Mouse (Mus musculus) regulatory T cell (primary cell): ENCODE data around the gene Irf6.

Source experiments
- in situ Hi-C: fragments of 300-600 bp; cut with MboI, MseI; formaldehyde crosslinking; loops from one replicate; pipeline ENCODE4 v1.15.1; 2025; ENCODE audit warnings: high pct_unique_total_duplicates

The Irf6 gene

GRCm38 (mm10) chr1:193152872-193153271 is at the start of gene Irf6:
Irf6 (plus strand) TSS chr1:193153111.
- in situ Hi-C loops = no loop called here

DNA sequence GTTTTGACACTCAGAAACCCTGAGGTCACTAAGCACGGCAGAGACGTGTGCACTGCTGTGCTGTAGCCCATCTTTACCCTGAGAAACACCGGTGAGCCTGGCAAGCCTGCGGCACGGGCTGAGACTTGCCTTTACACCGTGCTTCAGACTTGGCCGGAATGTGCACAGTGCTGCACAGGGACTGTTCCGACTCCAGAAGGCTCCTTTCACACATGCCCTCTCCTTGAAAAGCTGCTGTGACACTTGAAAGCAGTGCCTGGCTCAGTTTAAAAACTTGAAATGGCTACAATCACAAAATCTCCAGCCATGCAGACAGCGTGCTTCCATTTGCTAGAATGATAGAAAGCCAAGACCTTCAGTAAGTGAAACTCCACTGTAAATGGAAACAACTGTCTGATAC is 40.8 kb upstream of the Irf6 start:
- in situ Hi-C loops = no loop called here

GRCm38 (mm10) chr1:193122793-193123192 is 30.1 kb upstream of the Irf6 start:
- in situ Hi-C loops = loop anchor here (5.0 kb wide), 1 partner anchor 350 kb away; the partner anchor contains the start of gene Hhat

DNA sequence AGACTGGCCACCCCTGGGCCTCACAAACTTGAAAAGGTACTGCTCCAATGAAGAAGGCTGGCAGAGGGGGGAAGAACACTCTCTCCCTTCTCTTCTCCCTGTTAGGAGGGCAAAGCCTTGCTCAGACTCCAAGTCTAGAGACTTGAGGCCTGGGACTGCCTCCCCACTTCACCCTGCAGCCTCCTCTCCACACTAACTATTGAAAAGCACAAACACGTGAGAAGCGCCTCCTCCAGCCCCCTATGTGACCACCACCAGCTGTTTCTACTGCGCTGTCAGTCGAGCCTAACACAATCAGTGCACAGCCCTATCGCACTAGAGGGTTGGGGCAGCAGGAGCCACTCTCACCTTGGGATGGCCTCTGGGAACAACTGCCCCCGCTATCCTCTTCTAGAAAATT is 29.6 kb upstream of the Irf6 start:
- in situ Hi-C loops = loop anchor here (5.0 kb wide), 1 partner anchor 351 kb away; the partner anchor contains the start of gene Hhat

- in situ Hi-C loops = no loop called here
Observed at GRCm38 (mm10) chr1:193125835-193126234, 27.1 kb upstream of the Irf6 start.

DNA sequence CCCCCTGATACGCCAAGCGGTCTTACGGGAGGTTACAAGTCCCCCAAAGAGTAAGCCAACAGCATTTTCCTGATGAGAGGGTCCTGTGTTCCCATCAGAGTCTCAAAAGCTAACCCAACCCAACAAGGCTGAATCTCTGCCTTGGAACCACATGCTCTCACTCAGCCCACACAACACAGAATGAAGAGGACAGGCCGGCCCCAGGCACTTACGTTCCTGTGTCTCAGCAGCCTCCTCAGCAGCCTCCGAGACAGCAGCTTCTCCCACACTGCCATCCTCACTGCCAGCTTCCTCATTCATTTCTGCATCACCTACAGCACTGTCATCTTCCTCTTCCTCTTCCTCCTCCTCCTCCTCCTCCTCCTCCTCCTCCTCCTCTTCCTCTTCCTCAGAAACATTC is 24.9 kb upstream of the Irf6 start:
- in situ Hi-C loops = no loop called here

DNA sequence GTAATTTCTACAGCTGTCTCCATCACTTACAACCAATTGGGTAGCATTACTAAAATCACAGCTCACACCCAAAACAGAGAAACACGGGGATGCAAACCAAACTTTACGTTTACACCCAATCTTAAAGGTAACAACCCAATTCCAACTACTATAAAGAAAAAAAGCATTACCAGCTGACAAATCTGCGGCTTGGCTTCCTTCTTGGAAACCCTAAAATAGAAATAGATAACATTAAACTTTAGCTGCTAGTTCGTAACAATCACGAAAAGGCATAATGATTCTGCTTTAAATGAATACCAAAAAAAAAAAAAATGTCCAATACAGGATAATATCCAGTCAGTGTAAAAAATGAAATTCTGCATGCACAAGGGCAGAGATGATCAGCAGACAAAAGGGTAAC is 23.6 kb upstream of the Irf6 start:
- in situ Hi-C loops = no loop called here

- in situ Hi-C loops = no loop called here
Observed at GRCm38 (mm10) chr1:193129786-193130455, 23.0 kb upstream of the Irf6 start, which contains the start of gene Diexf. Diexf (minus strand) TSS chr1:193130272.

DNA sequence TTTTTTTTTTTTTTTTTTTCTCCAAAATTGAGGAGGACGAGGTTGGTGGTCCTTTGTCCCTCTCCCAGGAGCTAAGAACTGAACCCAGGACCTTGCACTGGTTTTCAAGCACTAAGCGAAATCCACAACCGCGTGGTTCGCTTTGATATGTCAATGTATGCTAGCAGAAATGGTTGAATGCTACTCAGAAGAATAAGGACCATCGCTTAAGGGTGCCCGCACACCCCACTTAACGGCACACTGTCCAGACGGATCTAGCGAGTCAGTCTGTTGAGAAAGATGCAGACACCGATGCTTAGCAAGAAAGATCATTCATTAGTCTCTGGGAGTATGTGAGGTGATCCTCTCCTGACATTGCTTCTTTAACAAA is 22.5 kb upstream of the Irf6 start:
- in situ Hi-C loops = no loop called here

GRCm38 (mm10) chr1:193130839-193131238 is 22.1 kb upstream of the Irf6 start:
- in situ Hi-C loops = no loop called here

DNA sequence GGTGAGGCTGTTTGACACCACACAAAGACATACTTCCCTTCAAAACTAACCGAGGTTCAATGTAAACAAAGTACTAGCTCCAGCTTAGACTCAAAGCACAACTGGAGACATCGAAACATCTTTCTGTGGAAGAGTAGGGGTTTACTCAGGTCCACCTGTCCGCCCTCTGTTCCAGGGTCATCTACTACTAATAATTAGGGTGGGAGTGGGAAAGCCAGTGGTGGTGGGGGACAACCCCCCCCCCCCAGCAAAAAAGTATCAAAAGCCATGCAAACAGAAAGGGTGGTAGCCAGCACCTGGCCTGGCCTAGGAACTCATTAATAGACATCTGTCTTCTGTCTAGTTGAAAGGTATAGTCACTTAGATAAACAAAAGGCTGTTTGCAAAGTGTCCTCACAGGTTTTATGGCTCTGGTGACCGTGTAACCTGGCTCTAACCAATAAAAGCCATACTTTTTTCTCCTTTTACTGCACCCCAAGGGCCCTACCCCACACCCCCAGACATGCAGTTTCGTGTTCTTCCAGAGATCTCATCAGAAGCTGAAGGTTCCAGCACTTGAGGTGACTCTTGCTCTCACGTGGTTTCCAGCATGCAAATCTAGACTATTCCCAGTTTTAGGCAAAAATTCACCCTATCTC is 21.5 kb upstream of the Irf6 start:
- in situ Hi-C loops = no loop called here

DNA sequence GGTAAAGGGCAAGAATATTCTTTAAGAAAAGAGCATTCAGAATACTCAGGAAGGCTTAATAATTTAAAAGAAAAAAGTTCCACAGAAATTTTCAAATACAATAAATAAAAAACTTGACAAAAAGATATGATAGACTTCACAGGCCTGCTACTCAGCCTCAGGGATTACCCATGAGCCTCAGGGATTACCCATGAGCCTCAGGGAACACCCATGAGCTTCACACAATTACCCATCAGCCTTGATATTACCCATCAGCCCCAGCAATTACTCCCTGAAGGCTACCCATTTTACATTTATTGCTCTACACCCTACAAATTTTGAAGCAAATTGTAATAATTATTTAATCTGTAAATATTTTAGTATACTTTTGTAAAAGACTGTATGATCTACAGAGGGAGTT is 20.5 kb upstream of the Irf6 start:
- in situ Hi-C loops = no loop called here

GRCm38 (mm10) chr1:193133726-193134125 is 19.2 kb upstream of the Irf6 start:
- in situ Hi-C loops = no loop called here

DNA sequence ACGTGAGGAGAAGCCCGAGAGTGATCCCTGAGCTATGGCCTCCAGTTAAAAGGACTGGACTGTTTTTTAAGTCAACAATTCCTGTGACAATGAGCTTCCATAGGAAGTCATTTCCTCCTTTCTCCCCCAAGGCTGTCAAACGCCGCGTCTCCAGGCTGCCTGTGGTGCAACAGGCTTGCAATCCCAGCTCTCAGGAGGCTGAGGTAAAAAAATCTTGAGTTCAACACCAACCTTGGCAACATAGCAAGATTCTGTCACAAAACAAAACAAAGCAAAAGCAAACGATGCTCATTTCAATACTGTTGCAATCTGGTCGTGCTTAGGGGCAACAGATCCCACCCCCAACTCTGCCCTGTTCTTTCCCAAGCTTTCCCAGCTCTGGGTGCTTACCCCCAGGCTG is 14.8 kb upstream of the Irf6 start:
- in situ Hi-C loops = loop anchor here (5.0 kb wide), 2 partner anchors 59 to 386 kb away; no protein-coding TSS in a partner anchor

- in situ Hi-C loops = loop anchor here (5.0 kb wide), 2 partner anchors 59 to 386 kb away; no protein-coding TSS in a partner anchor
Observed at GRCm38 (mm10) chr1:193138669-193139068, 14.2 kb upstream of the Irf6 start.

- in situ Hi-C loops = no loop called here
Observed at GRCm38 (mm10) chr1:193141118-193141517, 11.8 kb upstream of the Irf6 start.

GRCm38 (mm10) chr1:193142517-193143062 is 10.3 kb upstream of the Irf6 start:
- in situ Hi-C loops = no loop called here

DNA sequence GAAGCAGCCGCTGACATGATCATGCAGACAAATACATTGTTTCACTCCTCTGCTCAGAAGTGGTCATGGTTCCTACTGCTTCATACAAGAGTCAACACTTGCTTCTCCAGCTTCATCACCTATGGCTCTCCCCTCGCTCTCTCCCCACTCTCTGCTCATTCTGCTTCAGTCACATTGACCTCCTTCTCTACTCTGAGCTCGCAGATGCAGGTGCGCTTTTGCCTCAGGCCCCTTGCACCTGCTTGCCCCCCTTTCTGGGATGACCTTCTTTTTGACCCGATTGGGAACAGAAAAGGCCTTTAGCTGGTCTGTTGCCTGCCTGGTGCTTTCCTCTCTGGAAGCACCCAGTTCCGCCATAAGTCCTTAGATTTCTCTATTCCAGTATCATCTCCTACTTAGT is 8.4 kb upstream of the Irf6 start:
- in situ Hi-C loops = no loop called here

GRCm38 (mm10) chr1:193145101-193145500 is 7.8 kb upstream of the Irf6 start:
- in situ Hi-C loops = no loop called here

GRCm38 (mm10) chr1:193146416-193146815 is 6.5 kb upstream of the Irf6 start:
- in situ Hi-C loops = no loop called here

DNA sequence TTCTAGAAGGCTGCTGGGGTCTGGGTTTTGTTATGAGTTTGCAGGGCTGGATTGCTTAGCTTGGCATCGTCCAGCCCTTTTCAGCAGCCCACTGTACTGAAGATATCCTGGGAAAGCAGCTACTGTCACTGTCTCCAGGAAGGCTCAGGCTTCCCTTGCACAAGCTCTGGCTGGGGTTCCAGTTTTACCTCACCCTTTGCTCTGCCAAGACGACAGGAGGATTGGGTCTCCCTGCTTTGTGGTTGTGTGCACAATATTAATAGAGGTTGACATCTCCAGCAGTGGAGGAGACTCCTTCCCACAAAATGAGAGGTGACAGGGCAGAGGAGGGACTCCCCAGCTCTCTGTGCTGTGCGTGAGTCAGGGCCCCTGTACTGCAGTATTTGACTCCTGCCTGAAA is 3.7 kb upstream of the Irf6 start:
- in situ Hi-C loops = no loop called here

- in situ Hi-C loops = no loop called here
Observed at GRCm38 (mm10) chr1:193151134-193151533, 1.8 kb upstream of the Irf6 start.

DNA sequence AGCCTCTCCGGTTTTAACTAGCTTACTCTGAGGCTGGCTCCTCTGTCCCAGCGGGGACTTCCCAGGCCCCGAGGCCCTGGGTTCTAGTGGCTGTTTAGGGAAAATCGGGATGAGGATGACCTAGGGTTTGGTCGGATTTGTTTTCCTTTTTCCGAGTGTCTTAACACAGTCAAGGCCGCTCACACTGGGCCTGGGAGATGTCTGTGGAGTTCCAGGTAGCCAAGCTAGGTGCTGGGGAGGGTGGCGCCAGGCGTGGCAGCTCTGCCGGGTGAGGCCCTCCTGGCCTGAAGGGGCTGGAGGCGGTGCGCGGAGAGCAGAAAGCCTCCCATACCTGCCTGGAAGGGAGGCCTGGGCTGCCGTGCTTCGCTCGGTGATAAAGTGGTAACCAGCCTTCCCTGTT is 650 bp downstream of the Irf6 start:
- in situ Hi-C loops = no loop called here
